Mouse (Mus musculus) lung, adult 2 months (tissue): ENCODE data around the gene Lancl1. TPM values are rescaled to one million over a fixed set of nuclear protein-coding genes. Genes with fewer than 3 reads are reported as not detected.
A peak's percentile ranks its signal among the peaks of the same experiment; 100 is the strongest.

ENCODE experiments used
- DNase-seq: peaks from one replicate; pipeline ENCODE4 v3.0.0; 2022
- H3K4me1 ChIP-seq: fragments of 200-500 bp; 2 replicates; pipeline ENCODE4 v1.6.1; 2011; ENCODE audit warnings: low read length; ENCODE audit not compliant: control insufficient read depth, insufficient read depth
- H3K4me3 ChIP-seq: fragments of 200-500 bp; replicated peaks from 2 replicates; pipeline ENCODE3; 2011; ENCODE audit warnings: low read depth, mild to moderate bottlenecking, control low read depth, low read length; ENCODE audit errors: extremely low read depth
- CTCF ChIP-seq: fragments of 200-500 bp; IDR thresholded peaks from 2 replicates; pipeline ENCODE4 v1.5.1; 2011; ENCODE audit warnings: mild to moderate bottlenecking, low read length, control low read depth; ENCODE audit not compliant: insufficient read depth
- POLR2A ChIP-seq: fragments of 200-500 bp; IDR thresholded peaks from 2 replicates; pipeline ENCODE4 v1.6.1; 2011; ENCODE audit warnings: low read depth, mild to moderate bottlenecking, control low read depth, low read length, borderline replicate concordance; ENCODE audit errors: extremely low read depth
- WGBS: fragments of 180-500 bp; shearing (Covaris S2); methylation state at CpG from one replicate; pipeline ENCODE4 v1.1.7; 2018; 5-methylcytosine and 5-hydroxymethylcytosine counted together
- polyA plus RNA-seq: library from polyadenylated mRNA; depleted of rRNA; stranded (reverse); fragments of >200 nt; gene quantifications from 2 replicates; pipeline ENCODE4 v1.2.3, GENCODE M21; 2012; rRNA removed

Gene Lancl1
- polyA plus RNA-seq: 51.3 and 62.0 TPM in 2 replicates

GRCm38 (mm10) chr1:67038246-67038987 lies at the start of gene Lancl1:
Gene Lancl1 (minus strand): TSS chr1:67038872.
- DNase-seq: peak; percentile 87
- WGBS: under 1% methylated on average over 47 of the region's 47 CpGs
- peak; percentile 81; the same call in 1 of the 2 replicates for TF ChIP-seq POLR2A
- TF ChIP-seq CTCF: no peak

DNA sequence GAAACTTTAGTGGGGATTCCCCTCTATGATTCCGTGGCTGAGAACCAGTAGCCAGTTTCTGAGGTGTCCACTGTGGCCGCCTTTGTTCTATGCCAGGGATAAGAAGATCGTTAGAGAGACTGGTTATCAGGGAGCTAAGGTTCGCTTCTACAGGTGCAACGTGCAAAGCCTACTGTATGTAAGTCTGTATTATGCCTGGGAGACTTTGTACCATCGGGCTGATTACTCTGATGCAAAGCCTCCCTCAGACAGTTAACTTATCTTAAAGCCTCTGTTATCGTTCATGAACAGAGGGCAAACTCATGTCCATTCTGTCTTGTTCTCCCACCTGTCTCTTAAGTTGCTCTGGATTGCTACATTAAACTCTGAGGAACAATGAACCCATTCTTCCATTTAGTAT lies 40.5 kb upstream of the Lancl1 start:
- DNase-seq: no peak
- TF ChIP-seq CTCF: no peak
- no peak for TF ChIP-seq POLR2A
- WGBS: 73% methylated on average over 7 of the region's 7 CpGs

More at GRCm38 (mm10) chr1:67038246-67038987, at the start of gene Lancl1:
- peaks cover 5% of the 10 kb centered on the region; the same call in 1 of the 2 replicates for H3K4me1 ChIP-seq
- peak within 1 kb of the TSS; percentile 92 for H3K4me3 ChIP-seq

GRCm38 (mm10) chr1:67078666-67079065 lies 40.0 kb upstream of the Lancl1 start:
- no peak overlapping the region for H3K4me3 ChIP-seq
- 60% methylated on average over 2 of the region's 2 CpGs for WGBS
- no peaks in the 10 kb centered on the region for H3K4me1 ChIP-seq

More for the DNA sequence above, 40.5 kb upstream of the Lancl1 start:
- H3K4me1 ChIP-seq: no peaks in the 10 kb centered on the region
- no peak overlapping the region for H3K4me3 ChIP-seq

GRCm38 (mm10) chr1:67077739-67078138 lies 39.1 kb upstream of the Lancl1 start:
- H3K4me3 ChIP-seq: no peak overlapping the region
- TF ChIP-seq CTCF (no peak), POLR2A (no peak)
- DNase-seq: no peak
- H3K4me1 ChIP-seq: no peaks in the 10 kb centered on the region
- 40% methylated on average over 2 of the region's 2 CpGs for WGBS

More at GRCm38 (mm10) chr1:67078666-67079065, 40.0 kb upstream of the Lancl1 start:
- TF ChIP-seq CTCF: no peak
- TF ChIP-seq POLR2A: no peak
- DNase-seq: no peak

- no peak for DNase-seq
- TF ChIP-seq CTCF (no peak), POLR2A (no peak)
- H3K4me1 ChIP-seq: no peaks in the 10 kb centered on the region
- WGBS: 38% methylated on average over 1 of the region's 1 CpGs
- H3K4me3 ChIP-seq: no peak overlapping the region
Measured at GRCm38 (mm10) chr1:67067561-67067960, 28.9 kb upstream of the Lancl1 start.

- DNase-seq: no peak
- no peaks in the 10 kb centered on the region for H3K4me1 ChIP-seq
- WGBS: 72% methylated on average over 9 of the region's 9 CpGs
- H3K4me3 ChIP-seq: no peak overlapping the region
- no peak for TF ChIP-seq CTCF
- no peak for TF ChIP-seq POLR2A
Measured at GRCm38 (mm10) chr1:67065347-67066270, 26.9 kb upstream of the Lancl1 start.

DNA sequence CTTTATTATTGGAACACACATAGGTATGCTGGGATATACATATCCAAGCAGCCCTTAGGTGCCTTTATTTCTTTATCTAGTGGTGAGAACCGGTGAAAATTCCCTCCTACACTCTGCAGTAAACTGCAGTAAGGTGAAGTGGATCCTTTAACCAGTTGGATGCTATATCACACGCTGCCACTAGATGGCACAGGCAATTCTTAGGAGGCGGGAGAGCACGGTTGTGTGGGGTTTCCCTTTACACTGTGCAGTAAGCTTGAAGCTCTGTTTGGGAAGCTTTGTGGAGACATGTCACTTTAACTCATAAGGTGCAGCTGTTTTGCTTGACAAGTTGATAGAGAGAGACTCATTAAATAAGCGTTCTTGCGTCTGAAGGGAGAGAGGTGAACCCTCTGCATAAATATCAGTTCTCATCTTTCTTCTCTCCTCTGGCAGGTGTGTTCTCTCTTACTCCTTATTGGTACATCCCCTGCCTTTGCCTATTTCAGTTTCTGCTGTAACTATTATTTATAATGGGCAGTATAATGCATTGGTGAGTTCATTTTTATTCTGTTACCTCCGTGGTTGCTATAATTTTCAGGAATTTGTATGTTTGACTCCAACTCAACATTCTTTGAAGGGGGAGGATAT lies 22.9 kb upstream of the Lancl1 start:
- 5% methylated on average over 7 of the region's 7 CpGs for WGBS

DNA sequence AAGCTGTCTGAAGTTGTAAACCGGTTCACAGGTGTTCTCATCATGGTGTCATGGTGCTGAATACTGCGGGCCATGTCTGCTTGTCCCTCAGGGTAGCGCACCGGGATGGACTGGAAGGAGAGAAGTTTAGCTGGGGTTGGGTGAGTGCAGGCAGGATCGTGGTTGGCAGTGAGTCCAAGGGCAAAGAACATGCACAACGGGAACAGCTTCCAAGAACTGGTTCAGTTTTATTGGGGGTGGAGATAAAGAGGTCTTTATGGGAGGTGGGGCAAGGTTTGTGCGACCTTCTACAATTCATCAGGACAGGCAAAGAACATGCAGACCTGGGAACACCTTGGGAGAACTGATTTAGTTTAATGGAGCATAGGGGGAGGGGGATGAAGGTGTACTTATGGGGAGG lies 17.1 kb upstream of the Lancl1 start:
- H3K4me1 ChIP-seq: no peaks in the 10 kb centered on the region
- WGBS: 87% methylated on average over 7 of the region's 7 CpGs
- no peak overlapping the region for H3K4me3 ChIP-seq
- DNase-seq: no peak
- TF ChIP-seq POLR2A: no peak
- TF ChIP-seq CTCF: no peak

More for the DNA sequence above, 22.9 kb upstream of the Lancl1 start:
- Histone ChIP-seq H3K4me3 (no peak overlapping the region), H3K4me1 (no peaks in the 10 kb centered on the region)
- no peak for TF ChIP-seq POLR2A
- TF ChIP-seq CTCF: peak; percentile 88
- peak; percentile 54 for DNase-seq

GRCm38 (mm10) chr1:67052721-67053120 lies 14.0 kb upstream of the Lancl1 start:
- no peaks in the 10 kb centered on the region for H3K4me1 ChIP-seq
- H3K4me3 ChIP-seq: no peak overlapping the region
- 68% methylated on average over 4 of the region's 4 CpGs for WGBS
- TF ChIP-seq CTCF (no peak), POLR2A (no peak)
- DNase-seq: no peak
